Mouse (Mus musculus) MEL (cell line): ENCODE data around the gene Slc6a1. TPM values are rescaled to one million over a fixed set of nuclear protein-coding genes. Genes with fewer than 3 reads are reported as not detected.
"Not testable (repeated sequence)": the region's sequence is repeated elsewhere in the genome, so short reads cannot be mapped to it uniquely, and the experiment has no call there.

ENCODE experiments used
- DNase-seq: peaks from one replicate; pipeline ENCODE4 v3.0.0; 2011; ENCODE audit warnings: low read depth, low spot score
- H3K27ac ChIP-seq: 2 replicates; pipeline ENCODE4 v1.5.1; 2012; ENCODE audit warnings: low read depth, mild to moderate bottlenecking, control low read depth, low read length, moderate library complexity; ENCODE audit not compliant: control insufficient read depth
- H3K27me3 ChIP-seq, 2 experiments: fragments of 150-350 bp in 1 of 2; sonication (generic) in 1 of 2; 2 replicates each; pipeline ENCODE4 v1.6.1; 2012; ENCODE audit warnings: low read length in 2 of 2, mild to moderate bottlenecking in 2 of 2, improper control_type of control experiment in 1 of 2, moderate library complexity in 1 of 2; ENCODE audit not compliant: insufficient read depth in 2 of 2, control insufficient read depth in 1 of 2
- H3K36me3 ChIP-seq, 2 experiments: 2 replicates each; pipeline ENCODE4 v1.6.1; 2012 to 2014; ENCODE audit warnings: low read length in 2 of 2, improper control_type of control experiment in 1 of 2, inconsistent platforms in 1 of 2, mild to moderate bottlenecking in 1 of 2; ENCODE audit not compliant: insufficient read depth in 2 of 2, control insufficient read depth in 1 of 2
- H3K4me1 ChIP-seq, 2 experiments: fragments of 150-350 bp in 1 of 2; sonication (generic) in 1 of 2; 2 replicates each; pipeline ENCODE4 v1.6.1; 2012; ENCODE audit warnings: low read length in 2 of 2, improper control_type of control experiment in 1 of 2, mild to moderate bottlenecking in 1 of 2; ENCODE audit not compliant: insufficient read depth in 2 of 2, control insufficient read depth in 1 of 2
- H3K4me3 ChIP-seq, 2 experiments: fragments of 150-350 bp in 1 of 2; sonication (generic) in 1 of 2; 2 replicates each; pipeline ENCODE4 v1.5.1; 2012; ENCODE audit warnings: low read depth in 2 of 2, low read length in 2 of 2, mild to moderate bottlenecking in 2 of 2, moderate library complexity in 2 of 2, control low read depth in 1 of 2, improper control_type of control experiment in 1 of 2; ENCODE audit not compliant: control insufficient read depth in 1 of 2, insufficient read depth in 1 of 2
- H3K79me2 ChIP-seq: 2 replicates; pipeline ENCODE4 v1.6.1; 2012; ENCODE audit warnings: mild to moderate bottlenecking, low read length, moderate library complexity; ENCODE audit not compliant: control insufficient read depth, poor library complexity, insufficient read depth
- H3K9ac ChIP-seq: 2 replicates; pipeline ENCODE4 v1.6.1; 2012; ENCODE audit warnings: low read depth, mild to moderate bottlenecking, control low read depth, low read length, moderate library complexity; ENCODE audit not compliant: control insufficient read depth, poor library complexity, severe bottlenecking
- H3K9me3 ChIP-seq: fragments of 150-350 bp; sonication (generic); replicated peaks from 2 replicates; pipeline ENCODE4 v1.6.1; 2012; ENCODE audit warnings: mild to moderate bottlenecking, low read length, improper control_type of control experiment, moderate library complexity; ENCODE audit not compliant: insufficient read depth
- CHD1 ChIP-seq: IDR thresholded peaks from 2 replicates; pipeline ENCODE4 v1.6.1; 2012; ENCODE audit warnings: low read depth, mild to moderate bottlenecking, inconsistent platforms, low read length, improper control_type of control experiment
- CHD2 ChIP-seq: IDR thresholded peaks from 2 replicates; pipeline ENCODE4 v1.6.1; 2011; ENCODE audit warnings: low read length, improper control_type of control experiment
- E2F4 ChIP-seq: IDR thresholded peaks from 2 replicates; pipeline ENCODE4 v1.6.1; 2011; ENCODE audit warnings: low read depth, low read length, improper control_type of control experiment, borderline replicate concordance
- EP300 ChIP-seq, 2 experiments: IDR thresholded peaks; 2 replicates each; pipeline ENCODE4 v1.6.1; 2011; ENCODE audit warnings: improper control_type of control experiment in 2 of 2, low read length in 2 of 2, low read depth in 1 of 2, mild to moderate bottlenecking in 1 of 2
- GATA1 ChIP-seq: IDR thresholded peaks from 2 replicates; pipeline ENCODE4 v1.6.1; 2011; ENCODE audit warnings: low read depth, low read length, improper control_type of control experiment
- JUND ChIP-seq: IDR thresholded peaks from 2 replicates; pipeline ENCODE4 v1.6.1; 2011; ENCODE audit warnings: low read depth, mild to moderate bottlenecking, improper control_type of control experiment, low read length
- MAFK ChIP-seq: IDR thresholded peaks from 2 replicates; pipeline ENCODE4 v1.6.1; 2011; ENCODE audit warnings: low read depth, mild to moderate bottlenecking, low read length, improper control_type of control experiment, borderline replicate concordance
- MAZ ChIP-seq: IDR thresholded peaks from 2 replicates; pipeline ENCODE4 v1.6.1; 2012; ENCODE audit warnings: low read depth, mild to moderate bottlenecking, inconsistent platforms, low read length, improper control_type of control experiment
- MEF2A ChIP-seq: IDR thresholded peaks from 2 replicates; pipeline ENCODE4 v1.6.1; 2014; ENCODE audit warnings: low read depth, mild to moderate bottlenecking, inconsistent platforms, low read length, improper control_type of control experiment; ENCODE audit not compliant: poor library complexity, insufficient replicate concordance, severe bottlenecking; ENCODE audit errors: extremely low read depth
- MYB ChIP-seq: IDR thresholded peaks from 2 replicates; pipeline ENCODE4 v1.6.1; 2011; ENCODE audit warnings: mild to moderate bottlenecking, low read depth, low read length, improper control_type of control experiment
- NELFE ChIP-seq: IDR thresholded peaks from 2 replicates; pipeline ENCODE4 v1.6.1; 2011; ENCODE audit warnings: low read depth, low read length, improper control_type of control experiment
- POLR2A ChIP-seq, 2 experiments: IDR thresholded peaks; 2 replicates each; pipeline ENCODE4 v1.6.1; 2011 to 2012; ENCODE audit warnings: low read length in 2 of 2, mild to moderate bottlenecking in 2 of 2, control low read depth in 1 of 2, improper control_type of control experiment in 1 of 2, low read depth in 1 of 2, moderate library complexity in 1 of 2; ENCODE audit not compliant: control insufficient read depth in 1 of 2, insufficient read depth in 1 of 2, poor library complexity in 1 of 2
- POLR2AphosphoS2 ChIP-seq: IDR thresholded peaks from 2 replicates; pipeline ENCODE4 v1.6.1; 2011; ENCODE audit warnings: low read length, improper control_type of control experiment
- POLR2AphosphoS5 ChIP-seq: IDR thresholded peaks from 2 replicates; pipeline ENCODE4 v1.6.1; 2012; ENCODE audit warnings: low read depth, borderline replicate concordance, mild to moderate bottlenecking, inconsistent platforms, low read length, moderate library complexity, mixed read lengths
- RAD21 ChIP-seq: IDR thresholded peaks from 2 replicates; pipeline ENCODE4 v1.6.1; 2011; ENCODE audit warnings: mild to moderate bottlenecking, low read depth, low read length, improper control_type of control experiment
- SIN3A ChIP-seq: IDR thresholded peaks from 2 replicates; pipeline ENCODE4 v1.6.1; 2012; ENCODE audit warnings: low read length, improper control_type of control experiment, inconsistent platforms
- TAL1 ChIP-seq: IDR thresholded peaks from 2 replicates; pipeline ENCODE4 v1.6.1; 2012; ENCODE audit warnings: mild to moderate bottlenecking, inconsistent platforms, low read length, moderate library complexity, mixed read lengths
- TBP ChIP-seq: IDR thresholded peaks from 2 replicates; pipeline ENCODE4 v1.8.0; 2011; ENCODE audit warnings: low read depth, low read length, improper control_type of control experiment
- UBTF ChIP-seq: IDR thresholded peaks from 2 replicates; pipeline ENCODE4 v1.6.1; 2012; ENCODE audit warnings: low read depth, mild to moderate bottlenecking, inconsistent platforms, low read length, improper control_type of control experiment, moderate library complexity, borderline replicate concordance; ENCODE audit not compliant: insufficient read depth
- ZKSCAN1 ChIP-seq: IDR thresholded peaks from 2 replicates; pipeline ENCODE4 v1.6.1; 2012; ENCODE audit warnings: low read depth, mild to moderate bottlenecking, inconsistent platforms, low read length, improper control_type of control experiment, moderate library complexity
- ZMIZ1 ChIP-seq: IDR thresholded peaks from 2 replicates; pipeline ENCODE4 v1.6.1; 2012; ENCODE audit warnings: low read depth, mild to moderate bottlenecking, inconsistent platforms, low read length, improper control_type of control experiment, moderate library complexity
- ZNF384 ChIP-seq: IDR thresholded peaks from 2 replicates; pipeline ENCODE4 v1.6.1; 2012; ENCODE audit warnings: low read depth, mild to moderate bottlenecking, inconsistent platforms, low read length, improper control_type of control experiment
- polyA plus RNA-seq, 2 experiments: library from polyadenylated mRNA; stranded (reverse) in 1 of 2; unstranded in 1 of 2; fragments of >175 nt in 1 of 2; fragments of >200 nt in 1 of 2; gene quantifications; 2 replicates each; pipeline versions ENCODE4 v1.2.1 to v1.2.4; 2012; ENCODE audit warnings: low replicate concordance in 2 of 2, low read depth in 1 of 2; ENCODE audit not compliant: insufficient read length in 2 of 2, insufficient read depth in 1 of 2, missing spikeins in 1 of 2
- total RNA-seq: library from RNA; depleted of rRNA; stranded (reverse); fragments of 300-350 nt; gene quantifications from 2 replicates; pipeline ENCODE4 v1.2.3, GENCODE M21; 2012

Slc6a1 gene
- total and polyA plus RNA-seq, 3 experiments: not detected

- TF ChIP-seq ZKSCAN1 (no peak), POLR2AphosphoS5 (no peak), MAFK (no peak), TBP (no peak), E2F4 (no peak), JUND (no peak), RAD21 (no peak), MEF2A (no peak), POLR2AphosphoS2 (no peak), GATA1 (no peak), ZMIZ1 (no peak), MAZ (no peak)
- H3K9me3 ChIP-seq: no peaks in the 10 kb centered on the region
- no peaks in the 10 kb centered on the region for H3K36me3 ChIP-seq
- no peak overlapping the region for H3K27ac ChIP-seq
- no peak overlapping the region for H3K4me3 ChIP-seq
- no peaks in the 10 kb centered on the region for H3K4me1 ChIP-seq
- H3K79me2 ChIP-seq: no peaks in the 10 kb centered on the region
- no peak overlapping the region for H3K9ac ChIP-seq
- no peak for DNase-seq
- no peaks in the 10 kb centered on the region for H3K27me3 ChIP-seq
Measured at GRCm38 (mm10) chr6:114336944-114337215, 54.4 kb downstream of the Slc6a1 start.

DNA sequence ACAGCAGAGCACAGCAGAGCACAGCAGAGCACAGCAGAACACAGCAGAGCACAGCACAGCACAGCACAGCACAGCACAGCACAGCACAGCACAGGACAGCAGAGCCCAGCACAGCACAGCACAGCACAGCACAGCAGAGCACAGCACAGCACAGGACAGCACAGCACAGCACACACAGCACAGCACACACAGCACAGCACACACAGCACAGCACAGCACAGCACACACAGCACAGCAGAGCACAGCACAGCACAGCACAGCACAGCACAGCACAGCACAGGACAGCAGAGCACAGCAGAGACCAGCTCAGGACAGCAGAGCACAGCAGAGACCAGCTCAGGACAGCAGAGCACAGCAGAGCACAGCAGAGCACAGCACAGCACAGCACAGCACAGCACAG is 58.9 kb downstream of the Slc6a1 start:
- H3K79me2 ChIP-seq, H3K27ac ChIP-seq, H3K9ac ChIP-seq, H3K9me3 ChIP-seq, DNase-seq, H3K27me3 ChIP-seq, H3K36me3 ChIP-seq, H3K4me3 ChIP-seq, H3K4me1 ChIP-seq: not testable (repeated sequence)

DNA sequence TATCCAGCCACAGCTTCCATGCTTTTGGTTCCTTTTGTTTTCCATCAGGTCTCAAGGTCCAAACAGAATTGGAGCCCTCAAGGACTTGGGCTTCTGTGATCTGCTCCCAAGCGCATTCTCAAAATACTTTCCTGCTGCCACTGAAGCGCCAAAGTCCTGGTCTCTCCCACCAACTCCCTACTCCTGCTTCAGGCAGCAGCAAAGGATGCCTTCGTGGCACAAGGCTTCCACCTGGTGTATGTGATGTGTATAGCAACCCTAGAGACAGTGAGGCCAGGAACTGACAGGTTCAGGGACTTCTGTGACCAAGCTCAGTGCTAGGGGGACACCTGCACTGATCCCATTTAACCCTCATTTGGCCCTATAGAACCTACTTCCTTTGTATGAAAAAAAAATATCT is 61.3 kb downstream of the Slc6a1 start:
- no peak overlapping the region for H3K4me3 ChIP-seq
- DNase-seq: no peak
- no peaks in the 10 kb centered on the region for H3K27me3 ChIP-seq
- no peaks in the 10 kb centered on the region for H3K36me3 ChIP-seq
- no peaks in the 10 kb centered on the region for H3K79me2 ChIP-seq
- no peak overlapping the region for H3K27ac ChIP-seq
- H3K9me3 ChIP-seq: no peaks in the 10 kb centered on the region
- TF ChIP-seq CHD1 (no peak), UBTF (no peak), SIN3A (no peak), JUND (no peak), MAZ (no peak), NELFE (no peak), POLR2A (IDR thresholded peaks at IDR 0.05; ENCODE audit: control insufficient read depth in 1 of 2, insufficient read depth in 1 of 2, low read depth in 1 of 2, low read length in 2 of 2, poor library complexity in 1 of 2) (no peak), E2F4 (no peak), MYB (no peak), ZNF384 (no peak), EP300 (IDR thresholded peaks at IDR 0.05; ENCODE audit: low read depth in 1 of 2, low read length in 2 of 2) (no peak), CHD2 (no peak), POLR2AphosphoS5 (no peak), TAL1 (no peak)
- TF ChIP-seq, all 39 proteins: peak for 0
- Histone ChIP-seq H3K4me1 (no peaks in the 10 kb centered on the region), H3K9ac (no peak overlapping the region)
